Mouse (Mus musculus): ENCODE data around the gene Ubash3b.

Gene Ubash3b

GRCm38 (mm10) chr9:41098065-41098464 lies 63.4 kb downstream of the Ubash3b start:
- in situ Hi-C loops (cut with MseI, MboI): no loop called here

GRCm38 (mm10) chr9:41091993-41092392 lies 69.5 kb downstream of the Ubash3b start:
- in situ Hi-C loops (cut with MseI, MboI): no loop called here

GRCm38 (mm10) chr9:41091187-41091586 lies 70.3 kb downstream of the Ubash3b start:
- in situ Hi-C loops (cut with MseI, MboI): no loop called here

- in situ Hi-C loops (cut with MseI, MboI): no loop called here
These were observed 73.6 kb downstream of the Ubash3b start for GRCm38 (mm10) chr9:41087831-41088383.

GRCm38 (mm10) chr9:41084191-41084901 lies 77.2 kb downstream of the Ubash3b start:
- in situ Hi-C loops (cut with MseI, MboI): no loop called here

GRCm38 (mm10) chr9:41083386-41084055 lies 78.0 kb downstream of the Ubash3b start:
- in situ Hi-C loops (cut with MseI, MboI): no loop called here

- in situ Hi-C loops (cut with MseI, MboI): no loop called here
These were observed 78.6 kb downstream of the Ubash3b start for GRCm38 (mm10) chr9:41082891-41083290.

GRCm38 (mm10) chr9:41080877-41081276 lies 80.6 kb downstream of the Ubash3b start:
- in situ Hi-C loops (cut with MseI, MboI): no loop called here

- in situ Hi-C loops (cut with MseI, MboI): no loop called here
These were observed 81.9 kb downstream of the Ubash3b start for GRCm38 (mm10) chr9:41079428-41080155.

- in situ Hi-C loops (cut with MseI, MboI): no loop called here
These were observed 83.3 kb downstream of the Ubash3b start for GRCm38 (mm10) chr9:41078198-41078597.

GRCm38 (mm10) chr9:41076150-41076549 lies 85.3 kb downstream of the Ubash3b start:
- in situ Hi-C loops (cut with MseI, MboI): no loop called here

GRCm38 (mm10) chr9:41075528-41075927 lies 86.0 kb downstream of the Ubash3b start:
- in situ Hi-C loops (cut with MseI, MboI): no loop called here

- in situ Hi-C loops (cut with MseI, MboI): no loop called here
These were observed 88.1 kb downstream of the Ubash3b start for GRCm38 (mm10) chr9:41073196-41074009.

- in situ Hi-C loops (cut with MseI, MboI): no loop called here
These were observed 88.7 kb downstream of the Ubash3b start for GRCm38 (mm10) chr9:41072786-41073185.

GRCm38 (mm10) chr9:41071906-41072511 lies 89.5 kb downstream of the Ubash3b start:
- in situ Hi-C loops (cut with MseI, MboI): no loop called here

- in situ Hi-C loops (cut with MseI, MboI): no loop called here
These were observed 90.7 kb downstream of the Ubash3b start for GRCm38 (mm10) chr9:41070761-41071181.

- in situ Hi-C loops (cut with MseI, MboI): no loop called here
These were observed 92.0 kb downstream of the Ubash3b start for GRCm38 (mm10) chr9:41069509-41069908.

GRCm38 (mm10) chr9:41061446-41061845 lies 100.1 kb downstream of the Ubash3b start:
- in situ Hi-C loops (cut with MseI, MboI): no loop called here

- in situ Hi-C loops (cut with MseI, MboI): no loop called here
These were observed 100.9 kb downstream of the Ubash3b start for GRCm38 (mm10) chr9:41060617-41061016.

GRCm38 (mm10) chr9:41058765-41059535 lies 102.5 kb downstream of the Ubash3b start:
- in situ Hi-C loops (cut with MseI, MboI): no loop called here

All from mouse trophoblast stem cell (cell line).